Mouse (Mus musculus): ENCODE results near the gene Cd34. TPM values are rescaled to one million over a fixed set of nuclear protein-coding genes. Genes with fewer than 3 reads are reported as not detected.

Cd34 gene
- polyA plus RNA-seq, 2 experiments = 7.7 to 10.6 TPM

DNA sequence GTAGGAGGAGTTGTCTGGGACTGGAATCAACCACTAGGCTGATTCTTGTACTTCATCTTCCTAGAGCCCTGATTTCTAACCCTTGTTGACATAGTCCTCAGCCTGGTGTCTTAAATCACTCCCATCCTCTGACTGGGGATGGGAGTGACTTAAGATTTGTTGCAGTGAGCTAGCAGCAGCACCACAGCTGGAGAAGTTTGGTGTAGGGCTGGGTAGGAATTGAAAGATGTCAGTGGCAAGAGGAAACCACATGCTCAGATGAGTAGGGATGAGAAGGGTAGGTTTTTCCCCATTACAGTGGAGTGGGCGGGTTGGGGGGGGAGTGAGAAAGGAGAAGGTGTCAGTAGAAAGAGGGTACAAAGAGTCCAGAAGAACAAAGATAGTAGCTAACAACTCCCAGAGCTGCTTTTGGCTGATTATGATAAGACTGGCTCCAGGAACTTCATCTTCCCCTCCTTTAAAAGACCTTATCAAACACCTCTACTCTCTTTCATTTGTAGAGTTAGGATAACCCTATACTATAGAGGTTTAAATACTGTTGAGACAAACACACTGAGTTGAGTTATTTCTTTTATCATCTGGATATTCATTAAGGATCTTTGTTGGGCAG, 42.3 kb downstream of the Cd34 start:
- H3K4me3 ChIP-seq (ENCODE audit: insufficient read depth in 1 of 2, low read depth in 2 of 2, low read length in 2 of 2) = no peak overlapping the region
- H3K27me3 ChIP-seq (ENCODE audit: control insufficient read depth, insufficient read depth, low read length) = no peaks in the 10 kb centered on the region
- WGBS (ENCODE audit: insufficient replicate concordance) = 0% methylated on average over 1 of the region's 1 CpGs
- no peak overlapping the region for H3K27ac ChIP-seq
- no peak overlapping the region for H3K9ac ChIP-seq (replicated peaks)
- H3K36me3 ChIP-seq (replicated peaks; ENCODE audit: control insufficient read depth, insufficient read depth, low read depth) = no peaks in the 10 kb centered on the region
- DNase-seq (ENCODE audit: low read depth in 3 of 3, low spot score in 3 of 3) (peak in 1 of 3 experiments; percentile 46), ATAC-seq (ENCODE audit: insufficient read depth) (peak; percentile 46)
- H3K4me1 ChIP-seq (replicated peaks; ENCODE audit: control insufficient read depth in 2 of 2, insufficient read depth in 2 of 2, low read length in 1 of 2) = peaks cover 45 to 46% of the 10 kb centered on the region in 2 experiments
- H3K4me2 ChIP-seq (ENCODE audit: low read depth) = peak overlapping the region; percentile 30; the same call in 1 of the 2 replicates
- no peaks in the 10 kb centered on the region for H3K9me3 ChIP-seq (ENCODE audit: control insufficient read depth, low read length)
- TF ChIP-seq EP300 (IDR thresholded peaks at IDR 0.05; ENCODE audit: low read depth) (peak; percentile 61), CTCF (IDR thresholded peaks at IDR 0.05; ENCODE audit: low read depth) (no peak)

DNA sequence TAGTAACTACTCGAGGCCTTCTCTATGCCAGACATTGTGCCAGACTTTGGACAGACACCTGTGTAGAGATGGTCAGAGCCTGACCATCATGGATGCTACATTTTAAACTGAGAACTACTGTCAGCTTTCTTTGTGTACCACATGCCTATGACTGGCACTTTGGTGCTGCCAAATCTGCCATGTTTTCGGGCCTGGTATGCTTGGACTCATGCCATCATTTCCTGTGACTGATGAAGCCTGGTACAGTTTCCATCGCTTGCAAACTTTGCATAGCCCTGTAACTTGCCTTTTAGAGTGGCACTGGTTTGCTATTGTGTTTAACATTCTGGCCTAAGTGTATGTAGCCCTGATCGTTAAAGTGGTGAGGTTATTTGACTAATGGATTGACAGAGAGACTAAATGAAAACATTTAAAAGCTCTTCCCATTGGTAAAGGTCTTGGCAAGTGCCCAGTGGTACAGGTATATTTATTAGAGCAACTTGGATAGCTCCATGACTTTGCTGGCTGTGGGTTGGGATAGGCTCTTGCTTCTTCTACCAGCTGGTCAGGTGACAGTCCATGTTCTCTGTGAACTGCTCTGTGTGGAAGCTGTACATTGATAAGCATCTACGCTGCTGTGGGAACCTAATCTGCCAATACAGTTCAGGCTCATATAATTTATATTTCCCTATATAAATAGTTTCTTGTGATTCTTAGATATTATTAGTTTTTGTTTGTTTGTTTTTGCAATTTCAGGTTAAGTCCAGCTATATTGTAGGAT, 44.5 kb downstream of the Cd34 start:
- Histone ChIP-seq H3K4me2 (ENCODE audit: low read depth) (no peak overlapping the region), H3K27me3 (ENCODE audit: control insufficient read depth, insufficient read depth, low read length) (no peaks in the 10 kb centered on the region), H3K4me1 (replicated peaks; ENCODE audit: control insufficient read depth in 2 of 2, insufficient read depth in 2 of 2, low read length in 1 of 2) (peaks cover 36 to 40% of the 10 kb centered on the region in 2 experiments), H3K27ac (no peak overlapping the region), H3K4me3 (ENCODE audit: insufficient read depth in 1 of 2, low read depth in 2 of 2, low read length in 2 of 2) (no peak overlapping the region), H3K9ac (replicated peaks) (no peak overlapping the region), H3K36me3 (replicated peaks; ENCODE audit: control insufficient read depth, insufficient read depth, low read depth) (no peaks in the 10 kb centered on the region), H3K9me3 (ENCODE audit: control insufficient read depth, low read length) (no peaks in the 10 kb centered on the region)
- TF ChIP-seq EP300 (IDR thresholded peaks at IDR 0.05; ENCODE audit: low read depth) (no peak), CTCF (IDR thresholded peaks at IDR 0.05; ENCODE audit: low read depth) (no peak)
- no peak for DNase-seq (ENCODE audit: low read depth in 3 of 3, low spot score in 3 of 3)
- ATAC-seq (ENCODE audit: insufficient read depth) = no peak
- WGBS (ENCODE audit: insufficient replicate concordance) = 67% methylated on average over 5 of the region's 5 CpGs

DNA sequence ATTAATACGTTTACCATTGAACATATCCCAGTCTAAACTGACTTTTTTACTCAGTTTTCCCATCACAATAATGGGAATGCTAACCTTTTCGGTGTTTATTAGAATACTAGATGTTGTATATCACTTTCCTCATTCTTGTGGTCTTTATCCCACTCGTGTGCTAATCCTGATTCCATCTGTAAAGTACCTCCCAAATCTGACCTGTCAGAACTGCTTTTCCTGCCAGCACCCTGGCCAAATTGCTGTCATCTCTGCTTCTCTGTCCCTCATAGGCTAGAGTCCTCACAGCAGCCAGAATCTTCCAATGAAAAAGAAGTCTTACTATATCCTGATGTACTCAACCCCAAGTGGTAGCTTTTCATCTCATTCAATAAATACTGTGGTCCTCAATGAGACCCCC, 46.3 kb downstream of the Cd34 start:
- H3K27me3 ChIP-seq (ENCODE audit: control insufficient read depth, insufficient read depth, low read length) = no peaks in the 10 kb centered on the region
- H3K9me3 ChIP-seq (ENCODE audit: control insufficient read depth, low read length) = no peaks in the 10 kb centered on the region
- no peak for DNase-seq (ENCODE audit: low read depth in 3 of 3, low spot score in 3 of 3)
- no peak overlapping the region for H3K27ac ChIP-seq
- no peak; the same call in 1 of the 2 replicates for ATAC-seq (ENCODE audit: insufficient read depth)
- peaks cover 30 to 40% of the 10 kb centered on the region in 2 experiments for H3K4me1 ChIP-seq (replicated peaks; ENCODE audit: control insufficient read depth in 2 of 2, insufficient read depth in 2 of 2, low read length in 1 of 2)
- H3K36me3 ChIP-seq (replicated peaks; ENCODE audit: control insufficient read depth, insufficient read depth, low read depth) = no peaks in the 10 kb centered on the region
- WGBS (ENCODE audit: insufficient replicate concordance) = 57% methylated on average over 3 of the region's 3 CpGs
- TF ChIP-seq EP300 (IDR thresholded peaks at IDR 0.05; ENCODE audit: low read depth) (no peak), CTCF (IDR thresholded peaks at IDR 0.05; ENCODE audit: low read depth) (no peak)
- H3K9ac ChIP-seq (replicated peaks) = no peak overlapping the region
- H3K4me3 ChIP-seq (ENCODE audit: insufficient read depth in 1 of 2, low read depth in 2 of 2, low read length in 2 of 2) = no peak overlapping the region
- no peak overlapping the region for H3K4me2 ChIP-seq (ENCODE audit: low read depth)

DNA sequence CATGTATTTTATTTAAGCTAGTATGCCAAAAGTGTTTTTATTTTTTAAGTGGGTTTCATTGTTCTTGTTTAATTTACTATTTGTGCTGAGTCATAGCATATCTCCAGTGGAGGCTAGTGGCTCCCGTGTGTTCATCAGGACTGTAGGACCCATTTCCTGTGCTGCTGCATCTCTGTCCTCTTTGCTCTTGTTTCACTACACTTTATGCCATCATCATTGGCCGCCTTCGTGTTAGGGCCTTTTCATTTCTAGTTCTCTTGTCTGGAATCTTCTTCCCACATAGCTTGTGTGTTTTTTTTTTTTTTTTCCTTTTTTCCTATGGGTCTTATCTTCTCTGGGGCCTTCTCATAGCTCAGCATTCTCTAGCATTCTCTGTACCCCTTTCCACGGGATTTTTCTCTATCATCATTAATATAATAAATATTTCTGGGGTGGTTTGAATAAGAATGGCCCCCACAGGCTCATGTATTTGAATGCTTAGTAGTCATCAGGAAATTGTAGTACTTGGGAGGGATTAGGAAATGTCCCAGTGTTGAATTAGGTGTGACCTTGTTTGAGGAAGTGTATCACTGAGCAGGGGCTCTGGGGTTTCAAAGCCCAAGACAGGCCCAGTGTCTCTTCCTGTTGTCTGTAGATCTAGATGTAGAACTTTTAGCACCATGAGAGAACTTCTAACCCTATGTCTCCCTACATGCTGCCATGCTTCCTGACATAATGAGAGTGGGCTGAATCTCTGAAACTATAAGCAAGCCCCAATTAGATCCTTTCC, 47.0 kb downstream of the Cd34 start:
- no peak overlapping the region for H3K4me3 ChIP-seq (ENCODE audit: insufficient read depth in 1 of 2, low read depth in 2 of 2, low read length in 2 of 2)
- peak; percentile 60; the same call in 1 of the 2 replicates for ATAC-seq (ENCODE audit: insufficient read depth)
- no peaks in the 10 kb centered on the region for H3K9me3 ChIP-seq (ENCODE audit: control insufficient read depth, low read length)
- no peaks in the 10 kb centered on the region for H3K36me3 ChIP-seq (replicated peaks; ENCODE audit: control insufficient read depth, insufficient read depth, low read depth)
- no peak overlapping the region for H3K4me2 ChIP-seq (ENCODE audit: low read depth)
- H3K4me1 ChIP-seq (replicated peaks; ENCODE audit: control insufficient read depth in 2 of 2, insufficient read depth in 2 of 2, low read length in 1 of 2) = peaks cover 26 to 33% of the 10 kb centered on the region in 2 experiments
- TF ChIP-seq EP300 (IDR thresholded peaks at IDR 0.05; ENCODE audit: low read depth) (no peak), CTCF (IDR thresholded peaks at IDR 0.05; ENCODE audit: low read depth) (no peak)
- H3K27me3 ChIP-seq (ENCODE audit: control insufficient read depth, insufficient read depth, low read length) = no peaks in the 10 kb centered on the region
- no peak overlapping the region for H3K27ac ChIP-seq
- H3K9ac ChIP-seq (replicated peaks) = no peak overlapping the region; the same call in 1 of the 2 replicates
- WGBS (ENCODE audit: insufficient replicate concordance) = 40% methylated on average over 4 of the region's 4 CpGs
- DNase-seq (ENCODE audit: low read depth in 3 of 3, low spot score in 3 of 3) = peak in 1 of 3 experiments; percentile 33

DNA sequence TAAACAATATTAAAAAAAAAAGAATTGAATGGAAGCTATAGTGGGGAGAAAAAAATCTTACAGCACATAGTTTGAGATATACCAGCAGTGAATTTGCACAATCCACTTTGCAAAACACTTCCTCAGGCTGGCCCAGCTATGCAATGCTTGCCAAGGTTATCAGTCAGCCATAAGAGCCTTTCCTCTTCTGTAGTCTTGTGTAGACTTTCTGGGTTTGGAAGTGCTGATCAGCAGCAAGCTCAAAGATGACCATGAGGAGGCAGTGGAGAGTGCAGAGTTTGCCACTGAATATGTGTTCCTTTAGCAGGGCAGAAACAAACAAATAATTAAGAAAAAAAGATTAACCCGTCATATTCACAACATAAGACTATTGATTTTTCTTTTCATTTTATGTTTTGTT, 50.4 kb downstream of the Cd34 start:
- H3K9ac ChIP-seq (replicated peaks) = no peak overlapping the region
- no peak for TF ChIP-seq CTCF (IDR thresholded peaks at IDR 0.05; ENCODE audit: low read depth)
- no peak for TF ChIP-seq EP300 (IDR thresholded peaks at IDR 0.05; ENCODE audit: low read depth)
- no peak for ATAC-seq (ENCODE audit: insufficient read depth)
- H3K4me3 ChIP-seq (ENCODE audit: insufficient read depth in 1 of 2, low read depth in 2 of 2, low read length in 2 of 2) = no peak overlapping the region
- H3K27me3 ChIP-seq (ENCODE audit: control insufficient read depth, insufficient read depth, low read length) = no peaks in the 10 kb centered on the region
- H3K27ac ChIP-seq = no peak overlapping the region
- peaks cover 15 to 19% of the 10 kb centered on the region in 2 experiments for H3K4me1 ChIP-seq (replicated peaks; ENCODE audit: control insufficient read depth in 2 of 2, insufficient read depth in 2 of 2, low read length in 1 of 2)
- 61% methylated on average over 1 of the region's 1 CpGs for WGBS (ENCODE audit: insufficient replicate concordance)
- H3K9me3 ChIP-seq (ENCODE audit: control insufficient read depth, low read length) = no peaks in the 10 kb centered on the region
- no peak overlapping the region for H3K4me2 ChIP-seq (ENCODE audit: low read depth)
- H3K36me3 ChIP-seq (replicated peaks; ENCODE audit: control insufficient read depth, insufficient read depth, low read depth) = no peaks in the 10 kb centered on the region
- DNase-seq (ENCODE audit: low read depth in 3 of 3, low spot score in 3 of 3) = no peak
